Mouse (Mus musculus): Measurements from ENCODE around the gene Mr1. TPM values are rescaled to one million over a fixed set of nuclear protein-coding genes. Genes with fewer than 3 reads are reported as not detected.

Mr1 gene
- polyA plus RNA-seq, 1 experiment from 2014 or later = 1.4 TPM

GRCm38 (mm10) chr1:155158970-155159484 lies 12.4 kb upstream of the Mr1 start:
- Histone ChIP-seq H3K4me3 (peak overlapping the region; percentile 97), H3K36me3 (replicated peaks) (no peaks in the 10 kb centered on the region), H3K27me3 (replicated peaks; ENCODE audit: low read depth, poor library complexity, severe bottlenecking) (no peaks in the 10 kb centered on the region), H3K9me3 (no peaks in the 10 kb centered on the region), H3K27ac (replicated peaks) (peak overlapping the region; percentile 95), H3K4me1 (peaks cover 30% of the 10 kb centered on the region)
- DNase-seq (ENCODE audit: low spot score) = peak; percentile 75
- under 1% methylated on average over 46 of the region's 46 CpGs for WGBS

GRCm38 (mm10) chr1:155158141-155158969 lies 11.7 kb upstream of the Mr1 start, which contains the start of gene Stx6:
Gene Stx6, plus strand, starts transcription at chr1:155158715.
- peak; percentile 99 for DNase-seq (ENCODE audit: low spot score)
- peak within 1 kb of the TSS; percentile 95 for H3K27ac ChIP-seq (replicated peaks)
- no peaks in the 10 kb centered on the region for H3K27me3 ChIP-seq (replicated peaks; ENCODE audit: low read depth, poor library complexity, severe bottlenecking)
- WGBS = 2% methylated on average over 48 of the region's 48 CpGs
- H3K4me1 ChIP-seq = peaks cover 31% of the 10 kb centered on the region
- H3K36me3 ChIP-seq (replicated peaks) = no peaks in the 10 kb centered on the region
- H3K9me3 ChIP-seq = no peaks in the 10 kb centered on the region
- peak within 1 kb of the TSS; percentile 97 for H3K4me3 ChIP-seq

- no peak overlapping the region for H3K27ac ChIP-seq (replicated peaks)
- H3K27me3 ChIP-seq (replicated peaks; ENCODE audit: low read depth, poor library complexity, severe bottlenecking) = no peaks in the 10 kb centered on the region
- no peak overlapping the region for H3K4me3 ChIP-seq
- H3K36me3 ChIP-seq (replicated peaks) = no peaks in the 10 kb centered on the region
- WGBS = 83% methylated on average over 4 of the region's 4 CpGs
- H3K4me1 ChIP-seq = peaks cover 16% of the 10 kb centered on the region
- no peaks in the 10 kb centered on the region for H3K9me3 ChIP-seq
- DNase-seq (ENCODE audit: low spot score) = no peak
Observed at GRCm38 (mm10) chr1:155153906-155154305, 7.3 kb upstream of the Mr1 start.

GRCm38 (mm10) chr1:155150821-155151220 lies 4.2 kb upstream of the Mr1 start:
- 89% methylated on average over 5 of the region's 5 CpGs for WGBS
- no peak for DNase-seq (ENCODE audit: low spot score)
- H3K9me3 ChIP-seq = no peaks in the 10 kb centered on the region

GRCm38 (mm10) chr1:155149403-155149802 lies 2.8 kb upstream of the Mr1 start:
- Histone ChIP-seq H3K36me3 (replicated peaks) (no peaks in the 10 kb centered on the region), H3K27me3 (replicated peaks; ENCODE audit: low read depth, poor library complexity, severe bottlenecking) (no peaks in the 10 kb centered on the region), H3K9me3 (no peaks in the 10 kb centered on the region), H3K27ac (replicated peaks) (no peak overlapping the region), H3K4me3 (no peak overlapping the region), H3K4me1 (peaks cover 16% of the 10 kb centered on the region)
- no peak for DNase-seq (ENCODE audit: low spot score)
- 93% methylated on average over 3 of the region's 3 CpGs for WGBS

More at GRCm38 (mm10) chr1:155150821-155151220, 4.2 kb upstream of the Mr1 start:
- Histone ChIP-seq H3K4me1 (peaks cover 13% of the 10 kb centered on the region), H3K27me3 (replicated peaks; ENCODE audit: low read depth, poor library complexity, severe bottlenecking) (no peaks in the 10 kb centered on the region), H3K4me3 (no peak overlapping the region), H3K27ac (replicated peaks) (no peak overlapping the region), H3K36me3 (replicated peaks) (no peaks in the 10 kb centered on the region)

- no peak overlapping the region for H3K4me3 ChIP-seq
- no peak overlapping the region for H3K27ac ChIP-seq (replicated peaks)
- H3K4me1 ChIP-seq = peaks cover 13% of the 10 kb centered on the region
- no peaks in the 10 kb centered on the region for H3K9me3 ChIP-seq
- DNase-seq (ENCODE audit: low spot score) = no peak
- no peaks in the 10 kb centered on the region for H3K27me3 ChIP-seq (replicated peaks; ENCODE audit: low read depth, poor library complexity, severe bottlenecking)
- no peaks in the 10 kb centered on the region for H3K36me3 ChIP-seq (replicated peaks)
- 80% methylated on average over 2 of the region's 2 CpGs for WGBS
Observed at GRCm38 (mm10) chr1:155147228-155147627, 614 bp upstream of the Mr1 start.

- WGBS = 71% methylated on average over 6 of the region's 6 CpGs
- H3K27ac ChIP-seq (replicated peaks) = no peak overlapping the region
- no peaks in the 10 kb centered on the region for H3K36me3 ChIP-seq (replicated peaks)
- no peaks in the 10 kb centered on the region for H3K27me3 ChIP-seq (replicated peaks; ENCODE audit: low read depth, poor library complexity, severe bottlenecking)
- no peak for DNase-seq (ENCODE audit: low spot score)
- H3K4me1 ChIP-seq = peaks cover 13% of the 10 kb centered on the region
- H3K4me3 ChIP-seq = no peak overlapping the region
- no peaks in the 10 kb centered on the region for H3K9me3 ChIP-seq
Observed at GRCm38 (mm10) chr1:155145620-155146019, 994 bp downstream of the Mr1 start.

- Histone ChIP-seq H3K27ac (replicated peaks) (no peak overlapping the region), H3K27me3 (replicated peaks; ENCODE audit: low read depth, poor library complexity, severe bottlenecking) (no peaks in the 10 kb centered on the region), H3K9me3 (no peaks in the 10 kb centered on the region), H3K36me3 (replicated peaks) (no peaks in the 10 kb centered on the region), H3K4me1 (peaks cover 4% of the 10 kb centered on the region), H3K4me3 (no peak overlapping the region)
- no peak for DNase-seq (ENCODE audit: low spot score)
- 80% methylated on average over 2 of the region's 2 CpGs for WGBS
Observed at GRCm38 (mm10) chr1:155140076-155140475, 6.5 kb downstream of the Mr1 start.

- Histone ChIP-seq H3K27ac (replicated peaks) (no peak overlapping the region), H3K4me3 (no peak overlapping the region), H3K9me3 (no peaks in the 10 kb centered on the region), H3K4me1 (peaks cover 15% of the 10 kb centered on the region), H3K27me3 (replicated peaks; ENCODE audit: low read depth, poor library complexity, severe bottlenecking) (no peaks in the 10 kb centered on the region), H3K36me3 (replicated peaks) (no peaks in the 10 kb centered on the region)
- DNase-seq (ENCODE audit: low spot score) = no peak
- WGBS = 89% methylated on average over 7 of the region's 7 CpGs
Observed at GRCm38 (mm10) chr1:155138795-155139194, 7.8 kb downstream of the Mr1 start.

- no peak overlapping the region for H3K27ac ChIP-seq (replicated peaks)
- H3K36me3 ChIP-seq (replicated peaks) = no peaks in the 10 kb centered on the region
- 31% methylated on average over 8 of the region's 8 CpGs for WGBS
- no peak overlapping the region for H3K4me3 ChIP-seq
- peak; percentile 51 for DNase-seq (ENCODE audit: low spot score)
- no peaks in the 10 kb centered on the region for H3K27me3 ChIP-seq (replicated peaks; ENCODE audit: low read depth, poor library complexity, severe bottlenecking)
- H3K4me1 ChIP-seq = peaks cover 15% of the 10 kb centered on the region
- H3K9me3 ChIP-seq = no peaks in the 10 kb centered on the region
Observed at GRCm38 (mm10) chr1:155134866-155135265, 11.7 kb downstream of the Mr1 start.

- WGBS = 86% methylated on average over 5 of the region's 5 CpGs
- no peak overlapping the region for H3K27ac ChIP-seq (replicated peaks)
- H3K9me3 ChIP-seq = no peaks in the 10 kb centered on the region
- H3K27me3 ChIP-seq (replicated peaks; ENCODE audit: low read depth, poor library complexity, severe bottlenecking) = no peaks in the 10 kb centered on the region
- no peaks in the 10 kb centered on the region for H3K36me3 ChIP-seq (replicated peaks)
- peaks cover 4% of the 10 kb centered on the region for H3K4me1 ChIP-seq
- H3K4me3 ChIP-seq = no peak overlapping the region
- DNase-seq (ENCODE audit: low spot score) = no peak
Observed at GRCm38 (mm10) chr1:155127429-155127934, 19.1 kb downstream of the Mr1 start.

- H3K36me3 ChIP-seq (replicated peaks) = no peaks in the 10 kb centered on the region
- no peak for DNase-seq (ENCODE audit: low spot score)
- H3K4me3 ChIP-seq = no peak overlapping the region
- H3K9me3 ChIP-seq = no peaks in the 10 kb centered on the region
- 85% methylated on average over 5 of the region's 5 CpGs for WGBS
- no peak overlapping the region for H3K27ac ChIP-seq (replicated peaks)
- no peaks in the 10 kb centered on the region for H3K27me3 ChIP-seq (replicated peaks; ENCODE audit: low read depth, poor library complexity, severe bottlenecking)
- peaks cover 6% of the 10 kb centered on the region for H3K4me1 ChIP-seq
Observed at GRCm38 (mm10) chr1:155126716-155127115, 19.9 kb downstream of the Mr1 start.

GRCm38 (mm10) chr1:155124397-155124796 lies 22.2 kb downstream of the Mr1 start:
- Histone ChIP-seq H3K9me3 (no peaks in the 10 kb centered on the region), H3K4me3 (no peak overlapping the region), H3K36me3 (replicated peaks) (no peaks in the 10 kb centered on the region), H3K27ac (replicated peaks) (no peak overlapping the region), H3K27me3 (replicated peaks; ENCODE audit: low read depth, poor library complexity, severe bottlenecking) (no peaks in the 10 kb centered on the region), H3K4me1 (peaks cover 6% of the 10 kb centered on the region)
- no peak for DNase-seq (ENCODE audit: low spot score)
- 97% methylated on average over 5 of the region's 5 CpGs for WGBS

Measured in embryonic facial prominence, embryonic 10.5 days (tissue).